Mouse (Mus musculus): ENCODE measurements at regions not wholly inside any gene's neighbourhood (a gene's known extent, or its start where the extent isn't known, plus 50 kb on each side); places are given as distances from the start of the nearest gene placed in this dataset.

DNA sequence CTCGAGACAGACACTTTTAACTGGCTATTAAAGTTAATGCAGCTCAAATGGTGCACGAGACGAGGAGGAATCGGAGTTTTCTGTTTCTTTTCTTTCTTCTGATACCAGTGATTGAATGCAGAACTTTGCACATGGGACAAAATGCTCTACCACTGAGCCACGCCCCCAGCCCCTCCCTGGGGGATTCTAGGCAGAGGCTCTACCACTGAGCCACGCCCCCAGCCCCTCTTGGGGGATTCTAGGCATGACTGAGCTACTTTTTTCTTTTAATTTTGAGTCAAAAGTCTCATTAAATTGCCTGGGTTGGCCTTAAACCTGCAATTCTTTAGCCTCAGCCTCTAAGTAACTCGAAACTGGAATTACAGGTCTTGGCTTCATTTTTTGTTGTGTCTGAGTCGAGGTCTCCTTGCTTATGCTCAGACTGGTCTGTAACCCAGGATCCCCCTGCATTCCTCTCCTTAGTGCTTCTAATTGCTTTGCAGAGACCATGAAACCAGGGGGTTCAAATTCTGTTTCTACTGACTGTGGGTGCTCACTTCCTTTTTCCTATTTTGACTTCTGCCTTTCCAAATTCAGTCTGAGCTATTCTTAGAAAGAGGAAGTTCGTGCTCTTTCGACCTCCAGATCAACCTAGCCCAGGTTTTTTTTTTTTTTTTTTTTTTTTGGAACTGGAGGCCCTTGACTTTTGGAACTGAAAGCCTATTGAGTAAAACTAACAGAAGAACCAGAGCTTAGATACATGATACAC lies 55.4 kb upstream of the Card11 start:
- TF ChIP-seq CTCF (conservative IDR thresholded peaks at IDR 0.05; ENCODE audit: low read length) (no peak), POU5F1 (IDR thresholded peaks at IDR 0.05; ENCODE audit: borderline replicate concordance, low read length) (no peak)

Data from E14TG2a.4 (cell line).